Mouse (Mus musculus): ENCODE measurements around the gene Pbld1.
A peak's percentile ranks its signal among the peaks of the same experiment; 100 is the strongest.

Pbld1 gene

GRCm38 (mm10) chr10:63092616-63093550 lies 32.9 kb downstream of the Pbld1 start:
- peak; percentile 15 for DNase-seq (ENCODE audit: low read depth, low spot score)

GRCm38 (mm10) chr10:63096757-63097156 lies 36.8 kb downstream of the Pbld1 start:
- no peak for DNase-seq (ENCODE audit: low read depth, low spot score)

- DNase-seq (ENCODE audit: low read depth, low spot score), result no peak
These were observed 38.2 kb downstream of the Pbld1 start for GRCm38 (mm10) chr10:63098191-63098590.

DNA sequence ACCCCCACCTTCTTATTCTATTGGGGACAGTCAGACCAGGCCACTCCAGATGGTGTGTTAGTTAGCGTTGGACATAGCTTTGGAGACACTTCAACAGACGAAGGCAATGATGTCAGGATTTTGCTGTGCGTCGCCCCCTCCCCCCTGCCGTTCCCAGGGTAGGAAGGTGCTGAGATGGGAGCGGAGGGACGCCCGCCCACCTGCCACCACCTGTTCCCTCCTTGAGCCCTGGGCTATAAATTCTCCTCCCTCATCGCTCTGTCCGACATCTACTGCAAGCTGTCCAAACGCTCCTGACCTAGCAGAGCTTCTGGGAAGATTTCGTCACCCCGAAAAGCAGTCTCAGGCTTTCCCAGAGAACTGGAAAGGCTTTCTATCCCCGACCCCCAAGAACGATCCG lies 39.6 kb downstream of the Pbld1 start, which contains the start of gene Atoh7:
TSS of gene Atoh7 (plus strand) at position 131 of the 400 bp plus-strand sequence.
- no peak for DNase-seq (ENCODE audit: low read depth, low spot score)

DNA sequence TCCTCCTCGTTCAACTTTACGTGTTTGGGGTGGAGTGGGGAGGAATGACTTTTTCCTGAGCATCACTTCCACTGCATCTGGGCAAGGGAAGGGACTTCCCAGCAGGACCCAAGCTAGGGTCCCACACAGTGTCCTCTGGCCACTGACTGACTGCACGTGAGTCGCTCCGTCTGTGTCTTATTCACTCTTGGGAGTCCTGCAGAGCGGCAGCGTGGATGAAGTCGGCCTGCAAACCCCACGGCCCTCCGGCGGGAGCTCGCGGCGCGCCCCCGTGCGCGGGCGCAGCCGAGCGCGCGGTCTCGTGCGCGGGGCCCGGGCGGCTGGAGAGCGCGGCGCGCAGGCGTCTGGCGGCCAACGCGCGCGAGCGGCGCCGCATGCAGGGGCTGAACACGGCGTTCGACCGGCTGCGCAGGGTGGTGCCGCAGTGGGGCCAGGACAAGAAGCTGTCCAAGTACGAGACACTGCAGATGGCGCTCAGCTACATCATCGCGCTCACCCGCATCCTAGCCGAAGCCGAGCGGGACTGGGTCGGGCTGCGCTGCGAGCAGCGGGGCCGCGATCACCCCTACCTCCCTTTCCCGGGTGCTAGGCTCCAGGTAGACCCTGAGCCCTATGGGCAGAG lies 40.1 kb downstream of the Pbld1 start:
- no peak for DNase-seq (ENCODE audit: low read depth, low spot score)

DNA sequence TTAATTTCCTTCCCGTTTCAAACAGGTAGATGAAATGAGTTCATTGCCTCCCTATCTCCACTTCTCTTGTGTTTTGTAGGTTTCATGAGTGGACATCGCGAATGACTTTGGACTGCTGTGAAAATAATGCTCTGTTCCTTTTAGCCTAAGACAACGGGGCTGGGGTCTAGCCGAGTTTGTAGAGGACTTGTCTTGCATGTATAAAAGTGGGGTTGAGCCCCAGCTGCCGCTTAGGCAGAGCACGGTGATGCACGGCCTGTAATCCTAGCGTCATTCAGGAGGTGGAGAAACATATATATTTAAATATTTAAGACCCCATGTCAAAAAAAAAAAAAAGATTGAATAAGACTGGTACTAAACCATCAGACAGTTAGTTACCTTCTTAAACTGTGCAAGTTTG lies 40.7 kb downstream of the Pbld1 start:
- no peak for DNase-seq (ENCODE audit: low read depth, low spot score)

DNA sequence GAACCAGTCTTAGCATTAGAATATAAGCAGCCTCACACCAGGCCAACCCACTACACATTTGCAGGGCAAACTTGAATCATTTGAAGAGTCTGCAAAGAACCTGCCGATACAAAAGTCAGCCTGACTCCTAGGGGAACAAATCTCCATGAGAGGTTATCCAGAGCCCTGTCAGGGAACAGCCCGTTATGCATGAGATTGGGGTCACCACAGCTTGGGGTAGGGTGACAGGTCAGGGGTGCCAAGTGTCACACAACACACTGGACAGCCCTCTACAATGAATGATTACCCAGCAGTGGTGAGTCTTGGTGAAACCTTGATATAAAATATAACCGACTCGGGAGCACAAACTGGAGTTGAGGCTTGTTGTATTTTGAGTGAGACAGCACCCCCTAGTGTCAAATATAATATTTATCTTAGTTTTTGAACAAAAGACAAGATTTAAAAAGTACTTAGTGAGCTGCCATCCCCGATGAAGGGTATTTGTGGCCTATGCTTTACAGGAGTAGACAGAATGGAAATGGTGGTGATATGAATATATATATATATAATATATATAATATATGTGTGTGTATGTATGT lies 53.2 kb downstream of the Pbld1 start:
- DNase-seq (ENCODE audit: low read depth, low spot score), result peak; percentile 45

DNA sequence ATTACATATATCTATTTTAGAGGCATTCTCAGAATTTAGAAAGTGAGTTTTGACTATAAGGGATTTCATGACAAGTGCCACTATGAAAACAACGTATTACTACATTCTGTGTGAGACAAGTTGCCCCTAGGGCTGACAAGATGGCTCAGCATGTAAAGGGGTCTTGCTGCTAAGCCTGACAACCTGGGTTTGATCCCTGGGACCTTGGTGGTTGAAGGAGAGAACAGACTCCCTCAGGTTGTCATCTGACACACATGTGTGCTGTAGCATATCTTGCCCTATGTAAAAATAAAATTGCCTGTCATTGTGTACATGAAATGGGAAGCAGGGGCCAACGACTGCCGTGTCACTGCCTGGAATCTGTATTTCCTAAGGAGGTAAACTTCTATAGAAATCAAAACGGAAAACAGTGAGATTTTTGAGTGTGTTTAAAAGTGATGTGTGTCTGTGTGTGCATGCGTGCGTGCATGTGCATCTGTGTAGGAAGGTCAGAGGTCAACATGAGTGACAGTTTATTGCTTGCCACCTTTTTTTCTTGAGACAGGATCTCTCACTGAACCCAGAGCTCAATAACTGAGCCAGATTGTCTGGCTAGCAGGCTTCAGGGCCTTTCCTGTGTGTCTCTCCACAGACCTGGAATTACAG lies 53.9 kb downstream of the Pbld1 start:
- DNase-seq (ENCODE audit: low read depth, low spot score), result no peak

GRCm38 (mm10) chr10:63115881-63116280 lies 55.9 kb downstream of the Pbld1 start:
- DNase-seq (ENCODE audit: low read depth, low spot score), result no peak

GRCm38 (mm10) chr10:63116376-63116775 lies 56.4 kb downstream of the Pbld1 start:
- no peak for DNase-seq (ENCODE audit: low read depth, low spot score)

DNA sequence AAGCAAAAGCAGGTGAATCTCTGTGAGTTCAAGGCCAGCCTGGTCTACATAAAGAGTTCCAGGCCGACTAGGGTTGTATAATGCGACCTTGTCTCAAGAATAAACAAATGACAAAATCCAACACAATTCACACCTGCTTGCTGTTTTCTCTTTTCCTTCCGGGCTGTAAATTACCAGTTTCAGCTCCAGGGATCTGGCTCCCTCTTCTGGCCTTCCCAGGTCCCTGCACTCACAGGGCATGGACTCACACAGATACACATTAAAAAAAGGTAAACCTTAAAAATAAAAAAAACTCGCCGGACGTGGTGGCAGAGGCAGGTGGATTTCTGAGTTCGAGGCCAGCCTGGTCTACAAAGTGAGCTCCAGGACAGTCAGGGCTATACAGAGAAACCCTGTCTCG lies 57.6 kb downstream of the Pbld1 start:
- no peak for DNase-seq (ENCODE audit: low read depth, low spot score)

DNA sequence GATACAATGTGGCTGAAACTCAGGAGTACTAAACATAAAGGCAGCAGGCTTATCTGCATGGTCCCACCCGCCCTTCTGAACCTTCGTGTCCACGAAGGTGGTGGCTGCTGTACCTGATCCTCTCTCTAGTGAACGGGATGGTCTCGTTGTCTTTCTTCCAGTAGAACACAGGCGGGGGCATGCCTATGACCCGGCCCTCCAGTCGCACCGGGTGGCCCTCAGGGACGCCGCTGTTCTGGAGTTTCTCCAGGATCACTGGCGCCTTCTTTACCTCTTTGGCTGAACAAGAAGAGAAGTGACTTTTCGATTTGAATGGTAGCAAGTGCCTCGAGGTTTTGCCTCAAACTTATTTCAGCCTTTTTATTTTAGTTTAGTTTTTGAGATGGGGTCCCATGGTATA lies 60.0 kb downstream of the Pbld1 start:
- no peak for DNase-seq (ENCODE audit: low read depth, low spot score)

- DNase-seq (ENCODE audit: low read depth, low spot score), result no peak
These were observed 62.0 kb downstream of the Pbld1 start for GRCm38 (mm10) chr10:63121961-63122360.

- DNase-seq (ENCODE audit: low read depth, low spot score), result no peak
These were observed 62.6 kb downstream of the Pbld1 start for GRCm38 (mm10) chr10:63122516-63122915.

GRCm38 (mm10) chr10:63123141-63123540 lies 63.2 kb downstream of the Pbld1 start:
- no peak for DNase-seq (ENCODE audit: low read depth, low spot score)

DNA sequence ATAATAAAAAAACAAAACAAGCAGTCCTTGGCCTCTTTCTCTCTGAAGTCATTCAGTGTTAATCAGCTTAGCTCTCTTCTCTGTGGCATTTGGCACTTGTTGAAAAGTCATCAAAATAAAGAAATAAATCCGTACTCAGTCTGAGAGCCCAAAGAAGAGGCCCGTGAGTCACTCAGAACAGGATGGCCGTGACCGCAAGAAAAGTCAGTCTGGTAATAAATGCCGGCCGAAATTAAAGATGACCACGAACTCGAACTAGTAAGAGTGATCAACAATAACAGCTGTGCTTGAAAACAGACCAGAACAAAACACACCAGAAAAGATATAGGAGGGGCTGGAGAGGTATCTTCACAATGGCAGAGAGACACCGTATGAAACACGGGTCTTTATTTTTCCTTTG lies 64.1 kb downstream of the Pbld1 start:
- no peak for DNase-seq (ENCODE audit: low read depth, low spot score)

DNA sequence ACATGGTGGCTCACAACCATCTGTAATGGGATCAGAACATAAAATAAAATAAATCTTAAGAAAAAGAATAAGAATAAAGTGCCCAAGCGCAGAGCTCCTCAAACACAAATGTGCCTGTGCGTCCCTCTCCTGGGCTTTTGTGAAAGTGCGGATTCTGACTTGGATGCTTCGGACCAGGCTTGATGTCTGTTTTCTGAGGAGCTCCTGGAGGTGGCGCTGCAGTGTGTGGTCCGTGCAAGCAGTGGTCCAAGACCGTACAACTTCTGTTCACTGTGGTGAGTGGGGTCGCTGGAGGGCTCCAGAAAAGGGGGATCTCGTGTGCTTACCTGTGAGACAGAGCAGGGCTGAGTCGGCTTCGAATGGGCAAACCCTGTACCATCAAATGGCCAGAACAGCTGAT lies 65.4 kb downstream of the Pbld1 start:
- no peak for DNase-seq (ENCODE audit: low read depth, low spot score)

DNA sequence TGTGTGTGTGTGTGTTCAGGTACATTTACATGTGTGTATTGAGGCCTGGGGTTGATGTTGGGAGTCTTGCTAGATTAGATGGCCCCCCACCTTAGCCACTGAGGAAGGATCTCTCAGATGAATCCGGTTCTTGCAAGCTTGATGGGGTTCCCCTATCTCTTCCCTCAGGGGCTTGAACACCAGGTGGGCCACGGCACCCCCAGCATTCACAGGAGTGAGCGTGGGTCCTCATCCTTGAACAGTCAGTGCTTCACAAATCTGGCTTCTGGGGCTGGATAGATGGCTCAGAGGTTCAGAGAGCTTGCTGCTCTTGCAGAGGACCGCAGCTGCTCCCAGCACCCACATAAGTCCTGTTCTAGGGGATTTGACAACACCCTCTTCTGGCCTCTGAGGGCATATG lies 66.2 kb downstream of the Pbld1 start:
- no peak for DNase-seq (ENCODE audit: low read depth, low spot score)

DNA sequence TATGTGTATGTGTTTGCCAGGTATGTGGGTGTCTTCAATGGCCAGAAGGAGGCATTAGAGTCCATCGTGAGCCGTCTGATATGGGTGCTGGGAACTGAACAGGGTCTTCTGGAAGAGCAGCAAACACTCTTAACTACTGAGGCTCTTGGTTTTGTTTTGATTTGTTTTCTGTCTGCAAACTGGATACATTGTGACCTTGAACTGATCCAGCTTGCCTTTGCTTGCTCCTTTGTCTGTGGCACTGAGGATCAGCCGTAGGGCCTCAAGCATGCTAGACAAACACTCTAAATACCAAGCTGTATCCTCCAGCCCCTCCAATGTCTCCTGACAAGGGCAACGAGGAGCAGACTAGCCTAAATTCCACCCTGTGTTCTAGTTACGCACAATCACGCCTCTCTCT lies 67.2 kb downstream of the Pbld1 start:
- no peak for DNase-seq (ENCODE audit: low read depth, low spot score)

Measured in CD4-positive helper T cell, adult 2 months (primary cell).